Mouse (Mus musculus) heart, adult 2 months (tissue): ENCODE data around the gene Strada. TPM values are rescaled to one million over a fixed set of nuclear protein-coding genes. Genes with fewer than 3 reads are reported as not detected.
"Not testable (repeated sequence)": the region's sequence is repeated elsewhere in the genome, so short reads cannot be mapped to it uniquely, and the experiment has no call there.

ENCODE experiments used
- DNase-seq, 2 experiments: peaks; one replicate each; pipeline ENCODE4 v3.0.0; 2021
- H3K27ac ChIP-seq: fragments of 200-600 bp; 2 replicates; pipeline ENCODE4 v1.8.1; 2022
- H3K27me3 ChIP-seq: fragments of 200-500 bp; 2 replicates; pipeline ENCODE4 v1.6.1; 2012; ENCODE audit warnings: mild to moderate bottlenecking, low read length, inconsistent platforms, mixed read lengths; ENCODE audit not compliant: control insufficient read depth, insufficient read depth
- H3K36me3 ChIP-seq: fragments of 200-500 bp; 2 replicates; pipeline ENCODE4 v1.6.1; 2012; ENCODE audit warnings: low read length, inconsistent platforms; ENCODE audit not compliant: control insufficient read depth, insufficient read depth
- H3K4me1 ChIP-seq: fragments of 200-500 bp; 2 replicates; pipeline ENCODE4 v1.6.1; 2011; ENCODE audit warnings: low read length; ENCODE audit not compliant: control insufficient read depth, insufficient read depth
- H3K4me3 ChIP-seq: fragments of 200-600 bp; 2 replicates; pipeline ENCODE4 v1.8.1; 2022
- H3K79me2 ChIP-seq: fragments of 200-500 bp; replicated peaks from 2 replicates; pipeline ENCODE4 v1.6.1; 2012; ENCODE audit warnings: mild to moderate bottlenecking, inconsistent platforms, low read length, moderate library complexity, mixed read lengths; ENCODE audit not compliant: control insufficient read depth, insufficient read depth
- H3K9ac ChIP-seq: fragments of 200-500 bp; 2 replicates; pipeline ENCODE4 v1.6.1; 2012; ENCODE audit warnings: low read depth, mild to moderate bottlenecking, control low read depth, inconsistent platforms, low read length, mixed read lengths
- CTCF ChIP-seq: fragments of 200-600 bp; IDR thresholded peaks from 2 replicates; pipeline ENCODE4 v1.8.1; 2022; ENCODE audit warnings: antibody characterized with exemption, mild to moderate bottlenecking, moderate library complexity
- EP300 ChIP-seq: fragments of 200-500 bp; IDR thresholded peaks from 2 replicates; pipeline ENCODE4 v1.6.1; 2011; ENCODE audit warnings: low read depth, low read length, control low read depth; ENCODE audit not compliant: insufficient read depth
- POLR2A ChIP-seq: fragments of 200-500 bp; IDR thresholded peaks from 2 replicates; pipeline ENCODE4 v1.6.1; 2011; ENCODE audit warnings: mild to moderate bottlenecking, low read depth, low read length, control low read depth; ENCODE audit not compliant: insufficient read depth
- WGBS: fragments of 180-500 bp; shearing (Covaris S2); methylation state at CpG from one replicate; pipeline ENCODE4 v1.1.7; 2018; 5-methylcytosine and 5-hydroxymethylcytosine counted together
- intact Hi-C: fragments of 180-260 bp; cut with DNase I; formaldehyde crosslinking; loops from one replicate; pipeline ENCODE4 v1.15.1; 2025
- polyA plus RNA-seq: library from polyadenylated mRNA; depleted of rRNA; stranded (reverse); fragments of >200 nt; gene quantifications from 2 replicates; pipeline ENCODE4 v1.2.3, GENCODE M21; 2012
- total RNA-seq, 2 experiments: library from RNA; stranded (reverse); gene quantifications; 2 replicates each; pipeline ENCODE4 v1.2.3; 2021

Strada gene
- total and polyA plus RNA-seq, 3 experiments = 6.2 to 16.9 (median 7.0) TPM

DNA sequence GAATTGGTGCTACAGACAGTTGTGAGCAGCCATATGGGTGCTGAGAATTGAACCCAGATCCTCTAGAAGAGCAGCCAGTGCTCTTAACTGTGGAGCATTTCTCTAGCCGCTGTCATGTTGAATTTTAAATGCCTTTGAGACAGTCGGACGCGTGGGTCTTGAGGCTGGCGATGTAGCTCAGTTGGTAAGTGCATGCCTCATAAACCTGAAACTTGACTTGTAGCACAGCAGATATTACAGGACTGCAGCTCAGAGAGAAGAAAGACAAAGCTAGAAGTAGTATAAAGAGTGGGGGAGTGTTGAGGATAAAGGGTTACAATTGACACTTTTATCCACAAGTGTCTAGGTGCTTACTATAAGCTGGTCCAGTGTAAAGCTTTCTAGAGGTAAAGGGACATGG is 69.5 kb downstream of the Strada start:
- no peaks in the 10 kb centered on the region; the same call in 1 of the 2 replicates for H3K79me2 ChIP-seq
- no peak for DNase-seq
- TF ChIP-seq POLR2A = no peak
- no peak for TF ChIP-seq EP300
- TF ChIP-seq CTCF = no peak
- H3K9ac ChIP-seq = no peak overlapping the region
- 95% methylated on average over 5 of the region's 5 CpGs for WGBS
- no peak overlapping the region for H3K27ac ChIP-seq
- intact Hi-C loops = no loop called here
- H3K36me3 ChIP-seq = peaks cover 20% of the 10 kb centered on the region
- no peaks in the 10 kb centered on the region for H3K27me3 ChIP-seq
- no peak overlapping the region for H3K4me3 ChIP-seq
- peaks cover 7% of the 10 kb centered on the region for H3K4me1 ChIP-seq

DNA sequence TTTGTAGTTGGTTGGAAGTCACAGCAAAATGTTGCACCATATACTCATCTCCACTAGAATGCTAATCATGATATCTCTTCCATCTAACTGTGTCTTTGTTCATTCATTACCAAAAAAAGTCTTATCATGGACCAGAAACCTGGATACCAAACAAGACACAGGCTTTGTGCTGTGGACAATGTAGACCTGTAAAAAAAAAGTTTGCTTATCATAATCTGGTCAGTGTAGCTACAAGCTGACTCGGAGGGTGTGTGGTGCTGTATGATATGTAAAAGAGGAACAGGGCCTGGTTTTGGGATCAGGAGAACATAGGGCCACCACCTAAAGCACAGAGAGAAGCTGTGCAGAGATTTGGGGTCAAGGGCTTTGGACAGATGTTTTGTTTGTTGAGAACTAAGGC is 72.5 kb downstream of the Strada start:
- peaks cover 15% of the 10 kb centered on the region for H3K36me3 ChIP-seq
- H3K4me1 ChIP-seq = peaks cover 3% of the 10 kb centered on the region
- H3K27ac ChIP-seq = no peak overlapping the region
- H3K9ac ChIP-seq = no peak overlapping the region
- no peaks in the 10 kb centered on the region for H3K27me3 ChIP-seq
- WGBS = 49% methylated on average over 1 of the region's 1 CpGs
- intact Hi-C loops = no loop called here
- H3K4me3 ChIP-seq = no peak overlapping the region
- DNase-seq = no peak
- H3K79me2 ChIP-seq = no peaks in the 10 kb centered on the region; the same call in 1 of the 2 replicates
- TF ChIP-seq CTCF (no peak), POLR2A (no peak), EP300 (no peak)

DNA sequence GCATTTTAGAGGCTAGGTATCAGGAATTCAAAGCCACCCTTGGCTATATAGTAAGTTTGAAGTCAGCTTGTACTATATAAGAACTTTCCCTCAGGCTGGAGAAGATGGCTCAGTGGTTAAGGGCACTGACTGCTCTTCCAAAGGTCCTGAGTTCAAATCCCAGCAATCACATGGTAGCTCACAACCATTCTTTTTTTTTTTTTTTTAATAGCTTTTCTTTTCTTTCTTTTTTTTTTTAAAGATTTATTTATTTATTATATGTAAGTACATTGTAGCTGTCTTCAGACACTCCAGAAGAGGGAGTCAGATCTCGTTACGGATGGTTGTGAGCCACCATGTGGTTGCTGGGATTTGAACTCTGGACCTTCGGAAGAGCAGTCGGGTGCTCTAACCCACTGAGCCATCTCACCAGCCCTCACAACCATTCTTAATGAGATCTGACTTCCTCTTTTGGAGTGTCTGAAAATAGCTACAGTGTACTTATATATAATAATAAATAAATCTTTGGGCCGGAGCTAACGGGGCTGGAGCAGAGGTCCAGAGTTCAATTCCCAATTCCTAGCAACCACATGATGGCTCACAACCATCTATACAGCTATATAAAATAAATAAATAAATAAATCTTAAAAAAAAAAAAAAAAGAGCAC is 75.1 kb downstream of the Strada start:
- DNase-seq, H3K4me3 ChIP-seq, H3K36me3 ChIP-seq, H3K27ac ChIP-seq, H3K79me2 ChIP-seq, H3K27me3 ChIP-seq, H3K9ac ChIP-seq, H3K4me1 ChIP-seq, intact Hi-C loops: not testable (repeated sequence)
- 92% methylated on average over 6 of the region's 6 CpGs for WGBS

DNA sequence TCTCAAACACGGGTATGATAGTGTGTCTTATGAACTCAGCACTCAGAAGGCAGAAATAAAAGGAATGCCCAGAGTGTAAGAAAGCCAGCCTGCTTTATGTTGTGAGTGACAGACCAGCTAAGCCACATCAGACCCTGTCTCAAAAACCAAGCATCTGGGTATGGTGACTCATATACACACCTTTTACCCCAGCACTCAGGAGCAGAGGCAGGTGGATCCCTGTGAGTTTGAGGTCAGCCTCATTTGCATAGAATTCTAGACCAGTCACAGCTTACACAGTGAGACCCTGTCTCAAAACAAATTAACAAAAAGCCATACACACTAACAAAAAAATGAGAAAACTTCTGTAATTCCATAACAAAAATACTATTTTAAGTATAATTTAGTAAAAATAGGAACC is 76.1 kb downstream of the Strada start:
- Histone ChIP-seq H3K9ac (no peak overlapping the region), H3K27ac (no peak overlapping the region), H3K79me2 (no peaks in the 10 kb centered on the region; the same call in 1 of the 2 replicates), H3K36me3 (peaks cover 11% of the 10 kb centered on the region), H3K27me3 (no peaks in the 10 kb centered on the region), H3K4me3 (no peak overlapping the region), H3K4me1 (no peaks in the 10 kb centered on the region; the same call in 1 of the 2 replicates)
- intact Hi-C loops = no loop called here
- TF ChIP-seq EP300 (no peak), CTCF (no peak), POLR2A (no peak)
- DNase-seq = no peak
- WGBS = 68% methylated on average over 1 of the region's 1 CpGs

DNA sequence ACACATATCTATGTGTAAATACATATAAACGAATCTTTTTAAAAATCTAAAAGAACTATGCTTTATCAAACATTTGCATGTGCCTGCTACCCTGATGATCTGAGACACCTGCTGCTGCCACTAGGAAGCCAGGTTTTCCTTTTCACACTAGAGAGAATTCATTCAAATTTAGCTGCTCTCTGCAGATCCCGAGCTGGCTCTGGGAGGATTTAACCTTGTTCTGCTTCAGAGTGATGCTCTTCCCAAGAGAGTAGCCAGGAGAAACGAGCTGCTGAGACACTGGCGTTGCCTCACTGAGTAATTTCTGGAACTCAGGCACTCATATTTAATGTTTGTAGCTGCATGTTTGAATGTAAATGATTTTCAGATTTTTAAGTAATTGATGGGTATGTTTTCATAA is 77.2 kb downstream of the Strada start:
- TF ChIP-seq POLR2A = no peak
- no peaks in the 10 kb centered on the region for H3K79me2 ChIP-seq
- H3K9ac ChIP-seq = no peak overlapping the region
- no peak overlapping the region for H3K4me3 ChIP-seq
- no peaks in the 10 kb centered on the region; the same call in 1 of the 2 replicates for H3K4me1 ChIP-seq
- H3K27ac ChIP-seq = no peak overlapping the region
- no peak for DNase-seq
- peaks cover 11% of the 10 kb centered on the region for H3K36me3 ChIP-seq
- intact Hi-C loops = no loop called here
- 68% methylated on average over 4 of the region's 4 CpGs for WGBS
- no peaks in the 10 kb centered on the region for H3K27me3 ChIP-seq

DNA sequence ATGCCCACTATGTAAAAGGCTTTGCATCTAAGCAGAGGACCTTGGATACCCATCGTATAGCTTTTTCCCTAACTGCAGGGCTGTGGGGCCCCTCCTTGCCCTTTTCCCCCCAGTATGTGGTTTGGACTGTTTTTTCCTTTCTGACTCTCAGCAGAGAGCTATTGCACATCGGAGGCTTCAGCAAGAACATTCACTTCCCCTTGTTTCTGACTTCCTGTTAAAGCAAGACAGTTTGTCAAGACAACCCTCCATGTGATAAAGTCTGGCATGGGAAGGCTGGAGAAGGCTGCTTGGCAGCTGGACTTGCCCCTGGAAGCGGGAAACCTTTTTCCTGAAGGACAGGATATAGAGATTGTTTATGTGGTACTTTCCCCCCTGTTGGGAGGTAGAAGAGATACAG is 79.2 kb downstream of the Strada start:
- Histone ChIP-seq H3K4me3 (no peak overlapping the region), H3K4me1 (no peaks in the 10 kb centered on the region; the same call in 1 of the 2 replicates), H3K79me2 (no peaks in the 10 kb centered on the region), H3K36me3 (peaks cover 15% of the 10 kb centered on the region), H3K9ac (no peak overlapping the region), H3K27me3 (no peaks in the 10 kb centered on the region), H3K27ac (peak overlapping the region; percentile 43)
- WGBS = 33% methylated on average over 3 of the region's 3 CpGs
- TF ChIP-seq CTCF = no peak
- TF ChIP-seq EP300 = no peak
- TF ChIP-seq POLR2A = no peak
- intact Hi-C loops = no loop called here
- DNase-seq = peak in 1 of 2 experiments; percentile 39
